Mouse (Mus musculus): ENCODE results near the gene Zfp263. TPM values are rescaled to one million over a fixed set of nuclear protein-coding genes. Genes with fewer than 3 reads are reported as not detected.

The Zfp263 gene
- 19.1 and 22.7 TPM in 2 replicates for polyA plus RNA-seq (2015; fragmentation: Nextera tagmentation; extraction: Ambion mirVana)

- Histone ChIP-seq H3K27ac (replicated peaks) (peak within 1 kb of the TSS; percentile 93), H3K9me3 (ENCODE audit: control insufficient read depth, low read length) (no peaks in the 10 kb centered on the region), H3K36me3 (ENCODE audit: control insufficient read depth, insufficient read depth, low read length) (peaks cover 16% of the 10 kb centered on the region), H3K9ac (ENCODE audit: low read length) (peak within 1 kb of the TSS; percentile 85), H3K4me3 (ENCODE audit: low read depth, low read length) (peak within 1 kb of the TSS; percentile 84), H3K4me1 (replicated peaks; ENCODE audit: control insufficient read depth, insufficient read depth) (peaks cover 8% of the 10 kb centered on the region), H3K27me3 (ENCODE audit: control insufficient read depth, insufficient read depth, low read length) (no peaks in the 10 kb centered on the region), H3K4me2 (replicated peaks; ENCODE audit: low read depth) (peak within 1 kb of the TSS; percentile 93)
- TF ChIP-seq EP300 (optimal IDR thresholded peaks at IDR 0.05) (no peak), CTCF (IDR thresholded peaks at IDR 0.05; ENCODE audit: low read depth) (no peak; the same call in 1 of the 2 replicates)
- peak; percentile 99 for ATAC-seq (ENCODE audit: low FRiP score, low TSS enrichment)
- under 1% methylated on average over 42 of the region's 42 CpGs for WGBS
- peak; percentile 99 for DNase-seq (ENCODE audit: low spot score)
Measured at GRCm38 (mm10) chr16:3743503-3744185, at the start of gene Zfp263. TSS of gene Zfp263 (plus strand) at chr16:3744093.

GRCm38 (mm10) chr16:3699281-3699680 is 44.6 kb upstream of the Zfp263 start:
- WGBS, result 80% methylated on average over 8 of the region's 8 CpGs
- no peak for TF ChIP-seq EP300 (optimal IDR thresholded peaks at IDR 0.05)
- no peak for TF ChIP-seq CTCF (IDR thresholded peaks at IDR 0.05; ENCODE audit: low read depth)
- Histone ChIP-seq H3K9ac (ENCODE audit: low read length) (no peak overlapping the region), H3K4me2 (replicated peaks; ENCODE audit: low read depth) (no peak overlapping the region), H3K4me3 (ENCODE audit: low read depth, low read length) (no peak overlapping the region), H3K27me3 (ENCODE audit: control insufficient read depth, insufficient read depth, low read length) (no peaks in the 10 kb centered on the region), H3K36me3 (ENCODE audit: control insufficient read depth, insufficient read depth, low read length) (no peaks in the 10 kb centered on the region), H3K9me3 (ENCODE audit: control insufficient read depth, low read length) (no peaks in the 10 kb centered on the region), H3K4me1 (replicated peaks; ENCODE audit: control insufficient read depth, insufficient read depth) (no peaks in the 10 kb centered on the region), H3K27ac (replicated peaks) (no peak overlapping the region)
- ATAC-seq (ENCODE audit: low FRiP score, low TSS enrichment), result no peak
- no peak for DNase-seq (ENCODE audit: low spot score)

- Histone ChIP-seq H3K36me3 (ENCODE audit: control insufficient read depth, insufficient read depth, low read length) (no peaks in the 10 kb centered on the region), H3K27me3 (ENCODE audit: control insufficient read depth, insufficient read depth, low read length) (no peaks in the 10 kb centered on the region), H3K27ac (replicated peaks) (no peak overlapping the region), H3K4me1 (replicated peaks; ENCODE audit: control insufficient read depth, insufficient read depth) (no peaks in the 10 kb centered on the region), H3K9me3 (ENCODE audit: control insufficient read depth, low read length) (no peaks in the 10 kb centered on the region), H3K9ac (ENCODE audit: low read length) (no peak overlapping the region), H3K4me3 (ENCODE audit: low read depth, low read length) (no peak overlapping the region), H3K4me2 (replicated peaks; ENCODE audit: low read depth) (no peak overlapping the region)
- no peak for ATAC-seq (ENCODE audit: low FRiP score, low TSS enrichment)
- no peak for DNase-seq (ENCODE audit: low spot score)
- no peak for TF ChIP-seq EP300 (optimal IDR thresholded peaks at IDR 0.05)
- TF ChIP-seq CTCF (IDR thresholded peaks at IDR 0.05; ENCODE audit: low read depth), result no peak
- 63% methylated on average over 1 of the region's 1 CpGs for WGBS
Measured at GRCm38 (mm10) chr16:3700893-3701292, 43.0 kb upstream of the Zfp263 start.

GRCm38 (mm10) chr16:3706680-3707079 is 37.2 kb upstream of the Zfp263 start:
- no peak overlapping the region for H3K4me3 ChIP-seq (ENCODE audit: low read depth, low read length)
- no peak overlapping the region for H3K9ac ChIP-seq (ENCODE audit: low read length)
- no peak overlapping the region for H3K4me2 ChIP-seq (replicated peaks; ENCODE audit: low read depth)
- DNase-seq (ENCODE audit: low spot score) (no peak), ATAC-seq (ENCODE audit: low FRiP score, low TSS enrichment) (no peak)
- no peaks in the 10 kb centered on the region for H3K4me1 ChIP-seq (replicated peaks; ENCODE audit: control insufficient read depth, insufficient read depth)
- no peaks in the 10 kb centered on the region for H3K9me3 ChIP-seq (ENCODE audit: control insufficient read depth, low read length)
- no peak overlapping the region for H3K27ac ChIP-seq (replicated peaks)
- H3K27me3 ChIP-seq (ENCODE audit: control insufficient read depth, insufficient read depth, low read length), result no peaks in the 10 kb centered on the region
- TF ChIP-seq EP300 (optimal IDR thresholded peaks at IDR 0.05) (no peak), CTCF (IDR thresholded peaks at IDR 0.05; ENCODE audit: low read depth) (no peak)
- no peaks in the 10 kb centered on the region for H3K36me3 ChIP-seq (ENCODE audit: control insufficient read depth, insufficient read depth, low read length)
- WGBS, result 77% methylated on average over 6 of the region's 6 CpGs

GRCm38 (mm10) chr16:3714731-3715130 is 29.2 kb upstream of the Zfp263 start:
- Histone ChIP-seq H3K9me3 (ENCODE audit: control insufficient read depth, low read length) (no peaks in the 10 kb centered on the region), H3K27ac (replicated peaks) (no peak overlapping the region), H3K36me3 (ENCODE audit: control insufficient read depth, insufficient read depth, low read length) (no peaks in the 10 kb centered on the region), H3K4me2 (replicated peaks; ENCODE audit: low read depth) (no peak overlapping the region), H3K4me1 (replicated peaks; ENCODE audit: control insufficient read depth, insufficient read depth) (no peaks in the 10 kb centered on the region), H3K27me3 (ENCODE audit: control insufficient read depth, insufficient read depth, low read length) (no peaks in the 10 kb centered on the region), H3K4me3 (ENCODE audit: low read depth, low read length) (no peak overlapping the region), H3K9ac (ENCODE audit: low read length) (no peak overlapping the region)
- TF ChIP-seq CTCF (IDR thresholded peaks at IDR 0.05; ENCODE audit: low read depth) (no peak), EP300 (optimal IDR thresholded peaks at IDR 0.05) (no peak)
- DNase-seq (ENCODE audit: low spot score) (no peak), ATAC-seq (ENCODE audit: low FRiP score, low TSS enrichment) (no peak)
- 90% methylated on average over 2 of the region's 2 CpGs for WGBS

- Histone ChIP-seq H3K27ac (replicated peaks) (no peak within 1 kb of the TSS), H3K4me2 (replicated peaks; ENCODE audit: low read depth) (no peak within 1 kb of the TSS), H3K36me3 (ENCODE audit: control insufficient read depth, insufficient read depth, low read length) (no peaks in the 10 kb centered on the region), H3K9me3 (ENCODE audit: control insufficient read depth, low read length) (no peaks in the 10 kb centered on the region), H3K4me1 (replicated peaks; ENCODE audit: control insufficient read depth, insufficient read depth) (no peaks in the 10 kb centered on the region), H3K27me3 (ENCODE audit: control insufficient read depth, insufficient read depth, low read length) (no peaks in the 10 kb centered on the region), H3K9ac (ENCODE audit: low read length) (no peak within 1 kb of the TSS), H3K4me3 (ENCODE audit: low read depth, low read length) (no peak within 1 kb of the TSS)
- 93% methylated on average over 6 of the region's 6 CpGs for WGBS
- TF ChIP-seq CTCF (IDR thresholded peaks at IDR 0.05; ENCODE audit: low read depth) (no peak), EP300 (optimal IDR thresholded peaks at IDR 0.05) (no peak)
- DNase-seq (ENCODE audit: low spot score) (no peak), ATAC-seq (ENCODE audit: low FRiP score, low TSS enrichment) (no peak)
Measured at GRCm38 (mm10) chr16:3717980-3718379, 25.9 kb upstream of the Zfp263 start, which contains the start of gene Mefv. TSS of gene Mefv (minus strand) at chr16:3718097.

Measured in stomach, postnatal 0 days (tissue).